Mouse (Mus musculus) intestine, postnatal 0 days (tissue): ENCODE data around the gene Hint1. TPM values are rescaled to one million over a fixed set of nuclear protein-coding genes. Genes with fewer than 3 reads are reported as not detected.

ENCODE experiments used
- ATAC-seq: fragments of 200-750 bp; cut with Nextera tagmentation; 2 replicates; pipeline ENCODE4 v1.8.0; 2017; ENCODE audit warnings: mild to moderate bottlenecking, moderate TSS enrichment, moderate library complexity
- H3K27ac ChIP-seq: fragments of 300-500 bp; sonication (generic); 2 replicates; pipeline ENCODE4 v1.5.1; 2014; ENCODE audit warnings: mild to moderate bottlenecking, low read depth, low read length, moderate library complexity
- H3K27me3 ChIP-seq: fragments of 300-500 bp; sonication (generic); replicated peaks from 2 replicates; pipeline ENCODE4 v1.6.1; 2014; ENCODE audit warnings: low read length, mixed read lengths; ENCODE audit not compliant: control insufficient read depth, insufficient read depth
- H3K36me3 ChIP-seq: fragments of 300-500 bp; sonication (generic); 2 replicates; pipeline ENCODE4 v1.6.1; 2014; ENCODE audit warnings: mild to moderate bottlenecking, moderate library complexity; ENCODE audit not compliant: control insufficient read depth, insufficient read depth
- H3K4me1 ChIP-seq: fragments of 300-500 bp; sonication (generic); replicated peaks from 2 replicates; pipeline ENCODE4 v1.6.1; 2014; ENCODE audit warnings: antibody characterized with exemption, low read length, mixed read lengths; ENCODE audit not compliant: control insufficient read depth, insufficient read depth
- H3K4me2 ChIP-seq: fragments of 300-500 bp; sonication (generic); replicated peaks from 2 replicates; pipeline ENCODE4 v1.6.1; 2014; ENCODE audit warnings: low read depth, mild to moderate bottlenecking, moderate library complexity
- H3K4me3 ChIP-seq: fragments of 300-500 bp; sonication (generic); 2 replicates; pipeline ENCODE4 v1.5.1; 2014; ENCODE audit warnings: low read depth, low read length
- H3K9ac ChIP-seq: fragments of 300-500 bp; sonication (generic); 2 replicates; pipeline ENCODE4 v1.6.1; 2014; ENCODE audit warnings: mild to moderate bottlenecking, low read depth, low read length
- H3K9me3 ChIP-seq: fragments of 300-500 bp; sonication (generic); 2 replicates; pipeline ENCODE4 v1.6.1; 2016; ENCODE audit warnings: mixed run types; ENCODE audit not compliant: control insufficient read depth
- CTCF ChIP-seq: sonication (generic); IDR thresholded peaks from 2 replicates; pipeline ENCODE4 v1.5.1; 2016; ENCODE audit warnings: low read depth, mild to moderate bottlenecking, control low read depth, antibody characterized with exemption, moderate library complexity
- WGBS: fragments of 180-500 bp; shearing (Covaris S2); extraction: QIAGEN DNeasy Blood & Tissue Kit; methylation state at CpG from one replicate; pipeline ENCODE4 v1.1.7; 2014; 5-methylcytosine and 5-hydroxymethylcytosine counted together
- polyA plus RNA-seq: library from polyadenylated mRNA; unstranded; fragments of >200 nt; fragmentation: Nextera tagmentation; extraction: Ambion mirVana; gene quantifications from 2 replicates; pipeline ENCODE4 v1.2.1, GENCODE M21; 2015

Hint1 gene
- polyA plus RNA-seq, 1 experiment from 2014 or later, result 1,016 TPM

- H3K36me3 ChIP-seq, result peaks cover 45% of the 10 kb centered on the region
- H3K27ac ChIP-seq, result peak overlapping the region; percentile 89
- no peak for TF ChIP-seq CTCF
- H3K4me3 ChIP-seq, result no peak overlapping the region
- ATAC-seq, result peak; percentile 64
- no peaks in the 10 kb centered on the region for H3K9me3 ChIP-seq
- 43% methylated on average over 4 of the region's 4 CpGs for WGBS
- H3K9ac ChIP-seq, result peak overlapping the region; percentile 18; the same call in 1 of the 2 replicates
- H3K27me3 ChIP-seq, result no peaks in the 10 kb centered on the region
- peaks cover 12% of the 10 kb centered on the region; the same call in 1 of the 2 replicates for H3K4me1 ChIP-seq
- no peak overlapping the region for H3K4me2 ChIP-seq
Measured at GRCm38 (mm10) chr11:54906466-54906865, 40.3 kb downstream of the Hint1 start.

GRCm38 (mm10) chr11:54907259-54907658 lies 41.1 kb downstream of the Hint1 start:
- H3K27ac ChIP-seq, result peak overlapping the region; percentile 89
- 59% methylated on average over 5 of the region's 5 CpGs for WGBS
- ATAC-seq, result no peak

GRCm38 (mm10) chr11:54909273-54909672 lies 43.1 kb downstream of the Hint1 start:
- H3K27me3 ChIP-seq, result no peaks in the 10 kb centered on the region
- H3K4me2 ChIP-seq, result no peak overlapping the region
- H3K4me3 ChIP-seq, result no peak overlapping the region
- H3K9ac ChIP-seq, result no peak overlapping the region
- WGBS, result 92% methylated on average over 11 of the region's 11 CpGs
- no peak overlapping the region for H3K27ac ChIP-seq
- ATAC-seq, result no peak
- TF ChIP-seq CTCF, result no peak
- peaks cover 7% of the 10 kb centered on the region; the same call in 1 of the 2 replicates for H3K4me1 ChIP-seq
- H3K9me3 ChIP-seq, result no peaks in the 10 kb centered on the region
- H3K36me3 ChIP-seq, result peaks cover 67% of the 10 kb centered on the region

More at GRCm38 (mm10) chr11:54907259-54907658, 41.1 kb downstream of the Hint1 start:
- Histone ChIP-seq H3K9ac (0 out of 2 replicates have a peak overlapping the region, but pooled peaks have one; percentile 17), H3K9me3 (no peaks in the 10 kb centered on the region), H3K36me3 (peaks cover 47% of the 10 kb centered on the region), H3K4me2 (no peak overlapping the region), H3K27me3 (no peaks in the 10 kb centered on the region), H3K4me3 (no peak overlapping the region), H3K4me1 (peaks cover 8% of the 10 kb centered on the region; the same call in 1 of the 2 replicates)
- TF ChIP-seq CTCF, result no peak

GRCm38 (mm10) chr11:54910081-54910665 lies 44.0 kb downstream of the Hint1 start:
- no peak overlapping the region; the same call in 1 of the 2 replicates for H3K27ac ChIP-seq
- H3K9me3 ChIP-seq, result no peaks in the 10 kb centered on the region
- H3K9ac ChIP-seq, result no peak overlapping the region
- H3K27me3 ChIP-seq, result no peaks in the 10 kb centered on the region
- no peak overlapping the region for H3K4me3 ChIP-seq
- no peak for TF ChIP-seq CTCF
- H3K4me1 ChIP-seq, result 0 out of 2 replicates have a peak, but pooled peaks cover 4% of the 10 kb centered on the region
- ATAC-seq, result no peak
- H3K36me3 ChIP-seq, result peaks cover 76% of the 10 kb centered on the region
- 88% methylated on average over 12 of the region's 12 CpGs for WGBS
- H3K4me2 ChIP-seq, result no peak overlapping the region

GRCm38 (mm10) chr11:54911201-54911600 lies 45.0 kb downstream of the Hint1 start:
- H3K4me1 ChIP-seq, result 0 out of 2 replicates have a peak, but pooled peaks cover 4% of the 10 kb centered on the region
- H3K4me3 ChIP-seq, result no peak overlapping the region
- no peak overlapping the region for H3K4me2 ChIP-seq
- H3K9ac ChIP-seq, result no peak overlapping the region
- H3K27me3 ChIP-seq, result no peaks in the 10 kb centered on the region
- no peak overlapping the region; the same call in 1 of the 2 replicates for H3K27ac ChIP-seq
- 86% methylated on average over 3 of the region's 3 CpGs for WGBS
- no peaks in the 10 kb centered on the region for H3K9me3 ChIP-seq
- peaks cover 85% of the 10 kb centered on the region for H3K36me3 ChIP-seq
- no peak for TF ChIP-seq CTCF
- ATAC-seq, result no peak

GRCm38 (mm10) chr11:54911671-54912502 lies 45.7 kb downstream of the Hint1 start:
- H3K9me3 ChIP-seq, result no peaks in the 10 kb centered on the region
- no peaks in the 10 kb centered on the region for H3K27me3 ChIP-seq
- peak overlapping the region; percentile 5; the same call in 1 of the 2 replicates for H3K27ac ChIP-seq
- no peak overlapping the region for H3K4me3 ChIP-seq
- H3K4me1 ChIP-seq, result 0 out of 2 replicates have a peak, but pooled peaks cover 2% of the 10 kb centered on the region
- TF ChIP-seq CTCF, result no peak
- WGBS, result 79% methylated on average over 7 of the region's 7 CpGs
- H3K9ac ChIP-seq, result no peak overlapping the region
- H3K36me3 ChIP-seq, result peaks cover 91% of the 10 kb centered on the region
- ATAC-seq, result no peak
- no peak overlapping the region for H3K4me2 ChIP-seq
